Mouse (Mus musculus) megakaryocyte, embryonic 14.5 days (primary cell): ENCODE data around the gene Atp8a2.

Experiments
- FLI1 ChIP-seq: IDR thresholded peaks from 2 replicates; pipeline ENCODE4 v1.6.1; 2012; ENCODE audit warnings: low read length, inconsistent platforms, mixed read lengths
- GATA1 ChIP-seq: IDR thresholded peaks from 3 replicates; pipeline ENCODE4 v1.6.1; 2012; ENCODE audit warnings: mixed read lengths, low read length, inconsistent platforms, borderline replicate concordance

GRCm38 (mm10) chr14:60131196-60131876 lies 65.6 kb downstream of the Atp8a2 start:
- TF ChIP-seq GATA1 (no peak), FLI1 (no peak)
